Mouse (Mus musculus): ENCODE results near the gene Stag3.

Gene Stag3

GRCm38 (mm10) chr5:138279585-138280424, at the start of gene Stag3, which contains the start of the genes Gm43720 and Gpc2:
Gene Stag3, plus strand, starts transcription at chr5:138280240.
Gene Gm43720, minus strand, starts transcription at chr5:138279958.
Gene Gpc2, minus strand, starts transcription at chr5:138280005.
- peak; percentile 99 for DNase-seq

- DNase-seq = no peak
These were observed 46.3 kb upstream of the Stag3 start for GRCm38 (mm10) chr5:138233778-138234177.

- DNase-seq = no peak
These were observed 45.8 kb upstream of the Stag3 start for GRCm38 (mm10) chr5:138234224-138234623.

GRCm38 (mm10) chr5:138241511-138241910, 38.5 kb upstream of the Stag3 start:
- no peak for DNase-seq

GRCm38 (mm10) chr5:138251144-138251543, 28.9 kb upstream of the Stag3 start:
- DNase-seq = no peak

GRCm38 (mm10) chr5:138253061-138253460, 27.0 kb upstream of the Stag3 start:
- DNase-seq = no peak

- DNase-seq = peak; percentile 98
These were observed 24.5 kb upstream of the Stag3 start, which contains the start of gene Lamtor4 for GRCm38 (mm10) chr5:138255353-138256093. Gene Lamtor4, plus strand, starts transcription at chr5:138255482.

- no peak for DNase-seq
These were observed 24.0 kb upstream of the Stag3 start for GRCm38 (mm10) chr5:138256094-138256467.

GRCm38 (mm10) chr5:138256966-138257584, 23.0 kb upstream of the Stag3 start:
- no peak for DNase-seq

- DNase-seq = no peak
These were observed 22.5 kb upstream of the Stag3 start for GRCm38 (mm10) chr5:138257585-138257978.

GRCm38 (mm10) chr5:138258078-138258477, 22.0 kb upstream of the Stag3 start:
- no peak for DNase-seq

GRCm38 (mm10) chr5:138258542-138258941, 21.5 kb upstream of the Stag3 start:
- no peak for DNase-seq

- DNase-seq = no peak
These were observed 21.0 kb upstream of the Stag3 start for GRCm38 (mm10) chr5:138258993-138259392.

- DNase-seq = no peak
These were observed 20.0 kb upstream of the Stag3 start for GRCm38 (mm10) chr5:138260051-138260450.

GRCm38 (mm10) chr5:138260834-138261233, 19.2 kb upstream of the Stag3 start:
- DNase-seq = no peak

- DNase-seq = no peak
These were observed 18.0 kb upstream of the Stag3 start for GRCm38 (mm10) chr5:138262001-138262400.

GRCm38 (mm10) chr5:138262582-138263240, 17.3 kb upstream of the Stag3 start:
- no peak for DNase-seq

GRCm38 (mm10) chr5:138263260-138264206, 16.5 kb upstream of the Stag3 start, which contains the start of gene BC037034:
Gene BC037034, minus strand, starts transcription at chr5:138264033.
- peak; percentile 92 for DNase-seq

GRCm38 (mm10) chr5:138264207-138264578, 15.8 kb upstream of the Stag3 start:
- DNase-seq = no peak

GRCm38 (mm10) chr5:138265712-138266111, 14.3 kb upstream of the Stag3 start:
- DNase-seq = no peak

GRCm38 (mm10) chr5:138267114-138267513, 12.9 kb upstream of the Stag3 start:
- no peak for DNase-seq

GRCm38 (mm10) chr5:138268980-138269379, 11.1 kb upstream of the Stag3 start:
- DNase-seq = no peak
